Mouse (Mus musculus) left cerebral cortex, adult 8-10 months (tissue): ENCODE measurements at regions not wholly inside any gene's neighbourhood (a gene's known extent, or its start where the extent isn't known, plus 50 kb on each side); places are given as distances from the start of the nearest gene placed in this dataset.
A peak's percentile ranks its signal among the peaks of the same experiment; 100 is the strongest.

Source experiments
- DNase-seq, 2 experiments: peaks; one replicate each; pipeline ENCODE4 v3.0.0; 2022; ENCODE audit warnings: low spot score in 2 of 2

DNA sequence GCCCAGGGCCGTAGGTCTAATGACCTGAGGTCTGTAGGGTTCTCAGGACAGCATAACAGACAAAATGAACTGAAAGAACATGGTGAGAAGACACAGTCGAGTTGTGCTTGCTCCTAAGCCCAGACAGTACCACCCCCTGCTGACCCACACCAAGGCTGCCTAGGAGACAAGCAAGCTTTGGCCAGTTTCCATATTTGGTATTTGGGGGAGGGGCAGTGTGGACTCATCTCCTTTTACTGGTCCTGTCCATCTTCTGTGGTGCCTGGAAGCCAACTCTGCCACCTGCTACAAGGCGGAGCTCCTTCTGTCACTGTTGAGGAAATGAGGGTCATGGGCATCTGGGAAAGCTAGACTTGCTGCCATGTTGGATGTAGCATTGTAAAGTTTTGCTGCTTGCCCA lies 68.9 kb downstream of the Tex29 start:
- no peak for DNase-seq

DNA sequence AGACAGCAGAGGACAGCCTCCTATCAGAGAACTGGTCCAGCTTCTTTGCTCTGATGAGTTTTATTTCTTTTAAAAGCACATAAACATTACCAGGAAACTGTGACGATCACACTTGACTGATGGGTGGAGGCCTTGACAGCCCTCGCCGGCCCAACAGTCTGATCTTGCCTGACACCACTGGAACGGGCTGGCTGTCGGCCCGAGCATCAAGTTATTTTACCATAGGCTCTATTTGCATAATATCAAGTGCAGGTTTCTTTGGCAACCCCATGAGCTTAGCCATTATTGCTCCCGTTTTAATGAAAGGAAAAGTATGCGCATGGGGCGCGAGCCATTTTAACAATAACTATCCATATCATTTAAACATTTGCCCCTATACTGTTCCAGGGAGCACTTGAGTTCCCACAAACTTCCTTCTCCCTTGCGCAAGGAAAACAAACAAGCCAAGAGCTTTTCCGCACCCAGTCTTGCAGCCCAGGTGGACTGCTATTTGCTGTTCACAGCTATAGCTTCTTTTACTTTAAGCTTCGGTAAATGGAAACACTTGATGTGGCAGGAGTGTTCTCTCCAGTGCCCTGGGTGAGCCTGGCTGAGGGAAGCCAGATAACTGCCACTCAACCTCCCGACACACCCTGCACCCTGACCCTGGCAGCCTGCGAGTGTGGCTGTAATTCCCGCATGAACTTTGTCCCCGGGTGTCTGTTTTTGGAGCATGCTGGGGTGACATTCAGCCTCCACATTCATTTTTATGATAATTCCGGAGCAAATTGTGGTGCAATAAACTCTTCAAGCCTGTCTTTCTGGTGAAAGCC lies 71.6 kb downstream of the Tex29 start:
- DNase-seq = no peak

DNA sequence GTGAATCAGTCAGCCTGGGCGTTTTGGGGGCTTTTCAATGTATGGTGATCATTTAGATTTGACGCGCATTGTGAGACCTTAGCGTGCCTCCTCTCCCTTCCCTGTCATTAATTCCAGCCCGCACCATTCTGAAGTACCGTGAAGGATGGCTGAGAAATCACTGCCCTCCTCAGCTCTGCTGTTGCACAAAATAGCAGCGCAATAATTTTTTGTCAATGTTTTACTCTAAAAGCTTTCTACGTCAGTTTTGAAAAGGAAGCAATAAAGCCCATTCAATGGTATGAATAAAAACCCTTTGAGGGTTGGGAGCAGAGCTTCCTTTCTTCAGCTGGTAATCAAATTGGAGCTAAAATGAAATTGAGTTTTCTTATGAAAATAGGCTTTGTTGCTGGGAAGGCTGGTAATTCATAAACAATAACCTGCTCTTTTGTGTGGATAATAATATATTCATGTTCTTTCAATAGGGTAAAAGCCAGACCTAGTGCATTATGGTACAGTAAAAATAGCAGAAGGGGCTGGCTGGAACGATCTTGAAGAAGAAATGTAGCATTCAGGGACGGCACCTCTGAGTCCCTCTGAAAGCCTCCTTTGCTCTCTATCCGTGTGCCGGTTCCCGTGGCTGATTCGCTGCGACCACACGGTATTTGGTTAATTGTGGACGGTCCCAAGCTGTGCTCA lies 72.3 kb downstream of the Tex29 start:
- DNase-seq = no peak

- DNase-seq = no peak
These were observed 73.0 kb downstream of the Tex29 start for GRCm38 (mm10) chr8:11913129-11913900.

DNA sequence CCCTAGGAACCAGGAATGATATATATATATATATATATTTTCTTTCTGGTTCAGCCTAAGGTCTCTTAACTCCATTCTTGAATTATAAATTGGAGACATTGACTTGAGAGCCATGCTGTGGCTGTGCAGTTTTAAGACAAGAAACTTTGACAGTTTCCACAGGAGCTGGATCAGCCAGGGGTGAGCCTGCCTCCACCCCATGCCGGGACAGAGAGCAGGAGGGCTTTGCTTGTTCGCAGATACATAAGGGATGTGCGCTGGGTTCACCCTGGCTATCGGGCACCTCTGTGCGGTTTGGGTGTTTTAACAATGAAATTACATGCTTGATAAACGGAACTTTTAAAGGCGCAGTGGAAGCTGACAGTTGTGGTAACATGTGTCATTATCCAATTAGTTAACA lies 73.9 kb downstream of the Tex29 start:
- DNase-seq = no peak

- no peak for DNase-seq
These were observed 74.6 kb downstream of the Tex29 start for GRCm38 (mm10) chr8:11914681-11915474.

GRCm38 (mm10) chr8:11915721-11916120 lies 75.4 kb downstream of the Tex29 start:
- DNase-seq = no peak

GRCm38 (mm10) chr8:11919876-11920275 lies 79.6 kb downstream of the Tex29 start:
- no peak for DNase-seq

DNA sequence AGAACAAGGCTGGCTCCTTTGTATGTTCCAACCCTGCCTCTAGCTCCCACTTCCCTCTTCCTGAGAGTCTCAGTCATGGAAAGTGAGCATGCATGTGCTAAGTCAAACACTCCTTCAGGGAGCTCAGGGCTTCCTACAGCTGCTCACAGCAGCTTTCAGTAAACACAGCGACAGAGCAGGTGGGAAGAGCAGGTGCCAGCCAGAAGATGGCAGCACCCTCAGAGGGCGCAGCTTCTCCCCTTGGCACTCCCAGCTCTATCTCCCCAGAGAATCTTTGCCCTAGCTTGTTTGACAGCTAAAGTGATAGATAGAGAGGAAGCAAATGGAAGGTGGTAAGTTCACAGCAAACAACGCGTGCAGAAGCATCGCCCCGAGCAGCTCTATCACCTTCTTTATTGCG lies 82.8 kb downstream of the Tex29 start:
- DNase-seq = no peak

- peak; percentile 22 to 35 for DNase-seq
These were observed 83.9 kb downstream of the Tex29 start for GRCm38 (mm10) chr8:11924165-11924564.

DNA sequence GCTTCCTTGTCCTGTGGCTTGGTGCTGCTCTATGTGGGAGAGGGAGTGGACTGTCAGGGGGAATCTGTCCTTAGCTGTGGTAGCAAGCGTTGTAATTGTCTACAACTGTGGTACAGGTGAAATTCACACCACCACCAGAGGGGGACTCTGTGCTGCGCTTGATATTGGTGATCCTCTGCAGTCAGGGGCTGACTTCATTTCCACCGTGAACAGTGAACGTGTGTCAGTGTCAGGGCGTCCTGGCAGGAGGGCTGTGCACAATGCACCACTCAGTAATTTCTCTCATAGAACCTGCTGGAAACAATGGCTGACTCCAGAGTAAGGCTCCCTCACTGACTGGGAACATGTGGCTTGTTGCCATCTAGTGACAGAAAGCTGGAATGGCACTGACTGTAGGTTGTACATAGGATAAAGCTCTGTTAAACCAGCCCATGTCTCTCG lies 102.6 kb downstream of the Tex29 start:
- DNase-seq = no peak

GRCm38 (mm10) chr8:11947766-11948165 lies 107.5 kb downstream of the Tex29 start:
- DNase-seq = no peak

DNA sequence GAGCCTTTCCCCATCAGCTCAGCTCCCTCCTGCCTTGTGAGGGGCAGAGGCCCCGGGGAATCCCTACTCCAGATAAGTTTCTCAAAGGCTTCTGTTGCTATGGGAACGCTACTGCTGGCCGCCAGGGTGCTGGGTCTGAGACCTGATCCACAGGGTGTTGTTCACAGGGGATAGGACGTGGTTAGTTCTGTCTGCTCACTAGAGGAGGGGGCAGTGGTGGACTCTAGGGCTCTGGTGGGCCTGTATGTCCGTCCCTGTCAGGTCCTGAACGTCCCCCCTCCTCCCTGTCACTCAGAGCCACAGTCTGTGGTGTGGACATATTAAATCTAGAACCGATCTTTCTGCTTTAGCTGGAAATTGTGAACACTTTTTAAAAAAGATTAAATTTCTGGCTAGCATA lies 116.0 kb downstream of the Tex29 start:
- no peak for DNase-seq

DNA sequence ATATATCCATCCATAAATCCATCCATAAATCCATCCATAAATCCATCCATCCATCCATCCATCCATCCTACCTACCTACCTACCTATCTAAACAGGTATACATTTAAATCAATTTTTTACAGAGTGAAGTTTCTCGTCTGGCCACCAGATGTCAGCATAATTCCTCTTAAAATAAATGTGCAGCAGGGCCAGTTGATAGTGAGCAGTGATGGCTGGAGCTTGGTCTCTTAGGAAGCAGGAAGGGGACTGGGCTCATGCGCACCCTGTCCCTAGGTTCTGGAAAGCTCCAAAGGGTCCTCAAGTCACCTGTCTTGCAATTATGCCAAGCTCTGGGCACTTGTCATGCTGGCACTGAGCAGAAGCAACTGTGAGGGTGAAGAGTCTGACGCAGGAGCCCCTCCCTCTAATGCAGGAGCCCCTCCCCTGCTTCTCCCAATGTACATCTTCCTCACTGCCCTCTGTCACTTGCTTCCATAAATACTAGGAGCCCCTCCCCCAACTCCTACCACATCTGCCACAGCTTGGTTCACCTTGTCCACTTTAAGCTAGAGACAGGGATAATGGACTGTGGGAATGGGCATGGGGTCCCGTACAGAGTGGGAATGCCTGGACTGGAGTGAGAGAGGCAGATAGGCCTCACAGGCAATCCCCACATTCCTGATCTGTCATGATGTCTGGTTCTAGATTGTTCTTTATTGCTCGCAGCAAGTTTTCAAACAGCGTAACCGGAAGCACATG lies 116.9 kb downstream of the Tex29 start:
- DNase-seq = no peak

DNA sequence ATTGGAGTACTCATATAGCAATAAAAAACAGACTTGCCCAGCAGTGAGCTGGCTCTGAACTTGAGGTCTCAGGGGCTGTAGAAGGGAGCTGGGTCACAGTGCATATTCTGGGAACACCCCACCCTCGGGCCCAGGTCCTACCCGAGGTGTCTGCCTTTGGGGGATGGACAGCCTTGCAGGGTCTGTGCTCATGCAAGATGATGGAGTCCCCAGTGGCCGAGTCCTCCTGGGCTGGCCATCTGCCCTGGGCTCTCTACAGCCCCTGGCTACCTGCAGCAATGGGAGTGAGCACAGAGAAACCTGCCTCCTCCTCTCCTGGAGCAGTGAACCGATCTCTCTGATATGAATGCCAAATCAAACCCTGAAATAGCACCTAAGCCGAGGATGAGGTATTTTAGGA lies 117.9 kb downstream of the Tex29 start:
- no peak for DNase-seq

- DNase-seq = no peak
These were observed 119.2 kb downstream of the Tex29 start for GRCm38 (mm10) chr8:11959466-11959865.

GRCm38 (mm10) chr8:11963575-11963974 lies 123.3 kb downstream of the Tex29 start:
- no peak for DNase-seq

GRCm38 (mm10) chr8:11967670-11968069 lies 127.4 kb downstream of the Tex29 start:
- no peak for DNase-seq

DNA sequence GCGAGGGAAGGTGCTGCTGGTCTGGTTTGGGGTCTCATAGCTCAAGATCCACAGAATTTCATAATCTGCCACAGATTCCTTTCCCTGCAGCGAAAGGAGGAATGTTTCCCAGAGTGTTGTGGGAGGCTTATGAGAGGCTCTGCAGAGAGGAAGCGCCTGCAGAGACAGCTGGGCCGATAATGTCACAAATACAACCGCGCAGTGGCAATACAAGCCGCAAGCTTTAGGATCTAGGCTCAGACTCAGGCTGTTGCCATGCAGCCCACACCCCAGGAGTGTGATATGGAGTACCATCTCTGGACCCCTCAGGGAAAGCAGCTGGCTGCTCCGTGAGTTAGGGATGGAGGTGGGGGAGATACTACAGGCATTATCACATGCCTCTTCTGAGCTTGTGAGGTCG lies 130.2 kb downstream of the Tex29 start:
- peak in 1 of 2 experiments; percentile 30 for DNase-seq

GRCm38 (mm10) chr8:11973436-11973835 lies 133.2 kb downstream of the Tex29 start:
- no peak for DNase-seq

DNA sequence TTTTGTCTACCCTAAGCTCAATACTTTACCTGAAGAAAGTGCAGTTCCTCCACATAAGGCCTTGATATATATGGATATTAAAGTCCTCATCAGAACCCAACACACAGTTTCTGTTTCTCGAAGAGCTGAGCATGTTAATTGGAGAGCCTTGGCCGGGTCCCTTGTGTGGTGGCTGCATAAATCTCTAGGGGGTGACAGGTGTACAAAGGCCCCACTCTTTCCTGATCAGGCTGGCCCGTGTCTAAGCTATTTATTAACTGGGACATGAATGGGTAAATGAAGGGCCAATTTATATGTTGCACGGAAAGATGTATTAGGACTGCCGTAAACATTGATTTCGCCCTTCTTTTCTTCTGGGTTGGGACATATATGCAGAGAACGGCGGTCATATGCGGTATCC lies 136.8 kb downstream of the Tex29 start:
- no peak for DNase-seq
